Mouse (Mus musculus): ENCODE measurements around the gene Mthfd1. TPM values are rescaled to one million over a fixed set of nuclear protein-coding genes. Genes with fewer than 3 reads are reported as not detected.

Mthfd1 gene
- total RNA-seq, 1 experiment, result 182 TPM

DNA sequence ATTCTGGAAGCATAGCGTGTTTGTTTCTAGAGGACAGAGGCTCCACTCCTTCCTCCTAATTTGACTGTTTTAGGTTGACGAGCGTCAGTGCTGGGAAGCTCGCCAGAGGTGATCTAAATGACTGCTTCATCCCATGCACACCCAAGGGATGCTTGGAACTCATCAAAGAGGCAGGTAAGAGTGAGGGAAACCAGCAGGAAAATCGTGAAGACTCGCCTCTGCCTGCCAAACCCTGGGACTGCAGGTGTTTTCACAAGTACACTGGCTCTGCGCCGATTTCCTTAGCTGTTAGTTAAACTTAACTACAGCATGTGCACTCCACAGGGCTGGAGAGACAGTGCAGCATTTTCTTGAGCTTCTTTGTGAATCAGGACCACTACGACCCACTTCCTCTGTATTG lies 25.5 kb downstream of the Mthfd1 start:
- Histone ChIP-seq H3K9me3 (ENCODE audit: control insufficient read depth, insufficient read depth, low read depth, low read length) (no peaks in the 10 kb centered on the region), H3K27ac (ENCODE audit: insufficient read depth, low read depth, low read length, poor library complexity, severe bottlenecking) (no peak overlapping the region), H3K36me3 (ENCODE audit: control insufficient read depth, insufficient read depth, low read length, poor library complexity, severe bottlenecking) (peaks cover 64% of the 10 kb centered on the region), H3K4me1 (ENCODE audit: control insufficient read depth in 2 of 2, insufficient read depth in 2 of 2, low read length in 2 of 2, poor library complexity in 1 of 2) (no peaks in the 10 kb centered on the region), H3K4me3 (ENCODE audit: insufficient read depth in 1 of 2, low read depth in 1 of 2, low read length in 2 of 2, poor library complexity in 1 of 2, severe bottlenecking in 1 of 2) (no peak overlapping the region), H3K9ac (ENCODE audit: insufficient read depth, low read depth, low read length, poor library complexity, severe bottlenecking) (no peak overlapping the region)
- in situ Hi-C loops (cut with MboI; ENCODE audit: low sequenced_read_pairs in 2 of 2, unreplicated experiment in 2 of 2), result no loop called here
- TF ChIP-seq ZNF384 (IDR thresholded peaks at IDR 0.05; ENCODE audit: low read depth, low read length) (no peak), ZC3H11A (IDR thresholded peaks at IDR 0.05; ENCODE audit: borderline replicate concordance, low read depth, low read length) (no peak), CHD2 (IDR thresholded peaks at IDR 0.05; ENCODE audit: low read depth, low read length) (no peak), HCFC1 (IDR thresholded peaks at IDR 0.05; ENCODE audit: borderline replicate concordance, insufficient read depth, low read length) (no peak), MAFK (IDR thresholded peaks at IDR 0.05; ENCODE audit: insufficient read depth, low read depth, low read length) (no peak)
- DNase-seq (ENCODE audit: low read depth, low spot score), result no peak

- Histone ChIP-seq H3K36me3 (ENCODE audit: control insufficient read depth, insufficient read depth, low read length, poor library complexity, severe bottlenecking) (peaks cover 63% of the 10 kb centered on the region), H3K27ac (ENCODE audit: insufficient read depth, low read depth, low read length, poor library complexity, severe bottlenecking) (no peak overlapping the region), H3K4me3 (ENCODE audit: insufficient read depth in 1 of 2, low read depth in 1 of 2, low read length in 2 of 2, poor library complexity in 1 of 2, severe bottlenecking in 1 of 2) (no peak overlapping the region), H3K9me3 (ENCODE audit: control insufficient read depth, insufficient read depth, low read depth, low read length) (no peaks in the 10 kb centered on the region), H3K4me1 (ENCODE audit: control insufficient read depth in 2 of 2, insufficient read depth in 2 of 2, low read length in 2 of 2, poor library complexity in 1 of 2) (no peaks in the 10 kb centered on the region), H3K9ac (ENCODE audit: insufficient read depth, low read depth, low read length, poor library complexity, severe bottlenecking) (no peak overlapping the region)
- no peak for TF ChIP-seq CHD2 (IDR thresholded peaks at IDR 0.05; ENCODE audit: low read depth, low read length)
- no peak for TF ChIP-seq ZNF384 (IDR thresholded peaks at IDR 0.05; ENCODE audit: low read depth, low read length)
- no peak for TF ChIP-seq MAFK (IDR thresholded peaks at IDR 0.05; ENCODE audit: insufficient read depth, low read depth, low read length)
- no peak for TF ChIP-seq ZC3H11A (IDR thresholded peaks at IDR 0.05; ENCODE audit: borderline replicate concordance, low read depth, low read length)
- TF ChIP-seq HCFC1 (IDR thresholded peaks at IDR 0.05; ENCODE audit: borderline replicate concordance, insufficient read depth, low read length), result no peak
- in situ Hi-C loops (cut with MboI; ENCODE audit: low sequenced_read_pairs in 2 of 2, unreplicated experiment in 2 of 2), result no loop called here
- DNase-seq (ENCODE audit: low read depth, low spot score), result no peak
Observed at GRCm38 (mm10) chr12:76281111-76281660, 26.1 kb downstream of the Mthfd1 start.

DNA sequence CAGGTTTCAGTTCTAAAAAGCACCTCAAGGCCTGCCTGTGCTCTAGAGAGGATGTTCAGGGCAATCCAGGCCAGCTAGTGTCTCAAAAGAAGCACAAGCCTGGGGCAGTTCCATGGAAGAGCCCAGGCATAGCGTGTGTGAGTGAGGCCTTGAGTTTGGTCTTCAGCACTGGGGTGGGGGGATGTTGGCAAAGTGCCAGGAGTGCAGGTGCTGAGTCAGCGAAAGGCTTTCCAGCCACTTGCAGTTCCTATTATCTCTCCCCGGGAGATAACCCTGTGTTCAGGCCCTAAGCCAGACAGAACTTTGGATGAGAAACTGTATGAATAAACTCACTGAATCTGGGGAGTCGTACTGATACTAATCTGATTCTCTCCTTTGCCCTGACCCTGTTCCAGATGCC lies 27.0 kb downstream of the Mthfd1 start:
- no peaks in the 10 kb centered on the region for H3K9me3 ChIP-seq (ENCODE audit: control insufficient read depth, insufficient read depth, low read depth, low read length)
- peaks cover 66% of the 10 kb centered on the region for H3K36me3 ChIP-seq (ENCODE audit: control insufficient read depth, insufficient read depth, low read length, poor library complexity, severe bottlenecking)
- DNase-seq (ENCODE audit: low read depth, low spot score), result no peak
- no peak overlapping the region for H3K9ac ChIP-seq (ENCODE audit: insufficient read depth, low read depth, low read length, poor library complexity, severe bottlenecking)
- TF ChIP-seq MAFK (IDR thresholded peaks at IDR 0.05; ENCODE audit: insufficient read depth, low read depth, low read length) (peak; percentile 98), CHD2 (IDR thresholded peaks at IDR 0.05; ENCODE audit: low read depth, low read length) (no peak)
- H3K4me1 ChIP-seq (ENCODE audit: control insufficient read depth in 2 of 2, insufficient read depth in 2 of 2, low read length in 2 of 2, poor library complexity in 1 of 2), result no peaks in the 10 kb centered on the region
- no peak overlapping the region for H3K27ac ChIP-seq (ENCODE audit: insufficient read depth, low read depth, low read length, poor library complexity, severe bottlenecking)
- no peak overlapping the region for H3K4me3 ChIP-seq (ENCODE audit: insufficient read depth in 1 of 2, low read depth in 1 of 2, low read length in 2 of 2, poor library complexity in 1 of 2, severe bottlenecking in 1 of 2)
- in situ Hi-C loops (cut with MboI; ENCODE audit: low sequenced_read_pairs in 2 of 2, unreplicated experiment in 2 of 2), result no loop called here

DNA sequence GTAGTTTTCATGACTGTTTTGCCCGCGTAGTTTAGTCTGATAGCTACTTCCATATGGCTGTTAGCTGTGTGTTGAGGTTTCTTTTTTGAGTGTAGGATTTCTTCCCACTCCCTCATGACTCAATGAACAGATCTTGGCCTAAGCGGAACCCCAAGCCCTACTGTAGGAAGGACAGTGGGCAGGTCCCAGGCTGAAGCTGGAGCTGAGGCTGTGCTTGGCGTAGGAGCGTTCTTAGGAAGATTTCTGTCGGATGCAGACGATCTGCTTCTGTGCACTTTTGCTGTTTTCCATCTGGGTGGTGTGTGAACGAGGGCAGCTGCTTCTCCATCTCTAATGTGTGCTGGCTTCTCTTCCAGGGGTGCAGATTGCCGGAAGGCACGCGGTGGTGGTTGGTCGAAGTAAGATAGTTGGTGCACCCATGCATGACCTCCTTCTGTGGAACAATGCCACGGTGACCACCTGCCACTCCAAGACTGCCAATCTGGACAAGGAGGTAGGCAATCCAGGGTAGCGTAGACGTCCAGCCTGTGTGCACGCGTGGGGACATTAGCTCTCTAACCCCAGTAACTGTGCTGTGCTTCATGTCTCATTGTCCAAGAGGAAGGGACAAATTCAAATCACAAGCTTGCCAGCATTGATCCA lies 27.6 kb downstream of the Mthfd1 start:
- in situ Hi-C loops (cut with MboI; ENCODE audit: low sequenced_read_pairs in 2 of 2, unreplicated experiment in 2 of 2), result no loop called here

More for the DNA sequence above, 27.6 kb downstream of the Mthfd1 start:
- Histone ChIP-seq H3K9me3 (ENCODE audit: control insufficient read depth, insufficient read depth, low read depth, low read length) (no peaks in the 10 kb centered on the region), H3K36me3 (ENCODE audit: control insufficient read depth, insufficient read depth, low read length, poor library complexity, severe bottlenecking) (peaks cover 66% of the 10 kb centered on the region), H3K27ac (ENCODE audit: insufficient read depth, low read depth, low read length, poor library complexity, severe bottlenecking) (no peak overlapping the region; the same call in 1 of the 2 replicates), H3K4me3 (ENCODE audit: insufficient read depth in 1 of 2, low read depth in 1 of 2, low read length in 2 of 2, poor library complexity in 1 of 2, severe bottlenecking in 1 of 2) (no peak overlapping the region), H3K4me1 (ENCODE audit: control insufficient read depth in 2 of 2, insufficient read depth in 2 of 2, low read length in 2 of 2, poor library complexity in 1 of 2) (no peaks in the 10 kb centered on the region), H3K9ac (ENCODE audit: insufficient read depth, low read depth, low read length, poor library complexity, severe bottlenecking) (no peak overlapping the region)
- TF ChIP-seq ZNF384 (IDR thresholded peaks at IDR 0.05; ENCODE audit: low read depth, low read length) (no peak), ZC3H11A (IDR thresholded peaks at IDR 0.05; ENCODE audit: borderline replicate concordance, low read depth, low read length) (no peak), CHD2 (IDR thresholded peaks at IDR 0.05; ENCODE audit: low read depth, low read length) (no peak), HCFC1 (IDR thresholded peaks at IDR 0.05; ENCODE audit: borderline replicate concordance, insufficient read depth, low read length) (no peak), MAFK (IDR thresholded peaks at IDR 0.05; ENCODE audit: insufficient read depth, low read depth, low read length) (no peak)
- no peak for DNase-seq (ENCODE audit: low read depth, low spot score)

All from ES-E14 (cell line).